Mouse (Mus musculus) CD4-positive, CD25-positive, alpha-beta regulatory T cell, adult 2 months (primary cell): Measurements from ENCODE around the gene 1700011L22Rik.
A peak's percentile ranks its signal among the peaks of the same experiment; 100 is the strongest.

Experiments
- DNase-seq: peaks from one replicate; pipeline ENCODE4 v3.0.0-alpha.2; 2012; ENCODE audit warnings: low read depth, low spot score

The 1700011L22Rik gene

DNA sequence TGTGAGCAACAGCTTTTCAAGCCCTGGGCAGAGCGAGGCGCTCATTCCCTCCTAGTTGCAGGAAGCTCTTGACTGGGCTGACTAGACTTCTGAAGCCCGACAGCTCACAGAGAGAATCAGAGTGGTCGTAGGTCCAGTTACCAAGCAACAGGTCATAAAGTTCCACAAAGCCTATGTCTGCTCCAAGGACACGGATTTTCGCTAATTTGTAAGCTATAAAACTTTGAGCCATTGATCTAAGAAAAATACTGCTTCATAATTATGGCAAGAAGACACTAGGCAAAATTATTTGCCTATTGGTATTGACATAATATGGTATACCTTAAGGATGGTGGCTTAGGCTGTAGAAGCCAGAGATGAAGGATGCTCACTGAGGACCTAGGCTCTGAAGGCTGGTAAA lies at the start of gene 1700011L22Rik:
1700011L22Rik (minus strand) TSS at position 101 of the 400 bp plus-strand sequence.
- DNase-seq: no peak

DNA sequence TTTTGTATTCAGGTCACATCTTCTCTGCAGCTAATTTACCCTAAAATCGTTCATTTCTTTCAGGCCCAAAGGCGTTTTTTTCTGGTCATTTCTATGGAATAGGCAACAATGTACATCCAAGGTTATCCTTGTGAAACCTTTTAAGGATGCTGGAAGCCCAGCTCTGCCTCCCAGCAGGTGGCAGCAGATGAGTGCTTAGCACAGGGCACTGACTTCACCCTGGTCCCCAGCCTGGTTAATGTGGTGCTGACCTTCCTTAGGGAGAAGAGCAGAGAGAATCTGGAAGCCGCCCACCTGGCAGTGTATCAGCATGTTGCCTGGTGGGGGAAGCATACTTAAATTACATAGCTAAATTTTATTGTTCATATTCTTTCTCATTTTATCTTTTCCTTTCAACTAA lies 49.4 kb upstream of the 1700011L22Rik start:
- peak; percentile 51 for DNase-seq

DNA sequence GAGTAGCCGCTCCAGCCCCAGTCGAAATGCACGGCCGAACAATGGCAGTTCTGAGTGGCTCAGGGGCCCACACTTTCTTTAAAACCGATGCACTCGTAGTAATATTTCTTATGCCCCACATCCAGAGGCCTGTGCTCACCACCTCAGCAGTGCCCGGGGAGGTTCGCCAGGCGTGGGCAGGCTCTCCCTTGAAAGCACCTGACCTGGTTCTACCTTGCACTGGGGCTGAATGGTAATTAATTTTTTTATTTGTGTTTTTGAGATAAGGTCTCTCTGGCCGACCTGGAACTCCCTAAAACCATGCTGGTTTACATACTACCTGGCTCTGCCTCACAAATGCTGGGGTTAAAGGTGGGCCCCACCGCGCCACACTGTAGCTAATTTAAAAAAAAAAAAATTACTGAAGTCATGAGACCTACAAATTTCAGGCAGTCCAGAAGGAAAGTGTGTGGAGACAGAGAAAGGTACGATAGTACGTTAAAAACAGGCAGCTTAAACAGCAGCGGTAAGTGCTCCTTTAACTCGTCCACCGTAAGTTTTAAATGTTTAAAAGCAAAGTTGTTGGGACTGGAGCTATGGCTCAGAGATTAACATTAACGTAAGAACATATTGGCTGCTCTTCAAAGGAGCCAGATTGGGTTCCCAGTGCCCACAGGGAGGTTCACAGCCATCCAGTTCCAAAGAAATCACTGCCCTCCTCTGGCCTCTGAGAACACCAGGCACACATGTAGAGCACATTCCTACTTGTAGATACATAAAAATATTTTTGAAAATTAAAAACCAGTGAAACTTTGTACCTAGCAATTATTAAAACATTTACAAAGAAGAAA lies 47.1 kb upstream of the 1700011L22Rik start:
- no peak for DNase-seq

DNA sequence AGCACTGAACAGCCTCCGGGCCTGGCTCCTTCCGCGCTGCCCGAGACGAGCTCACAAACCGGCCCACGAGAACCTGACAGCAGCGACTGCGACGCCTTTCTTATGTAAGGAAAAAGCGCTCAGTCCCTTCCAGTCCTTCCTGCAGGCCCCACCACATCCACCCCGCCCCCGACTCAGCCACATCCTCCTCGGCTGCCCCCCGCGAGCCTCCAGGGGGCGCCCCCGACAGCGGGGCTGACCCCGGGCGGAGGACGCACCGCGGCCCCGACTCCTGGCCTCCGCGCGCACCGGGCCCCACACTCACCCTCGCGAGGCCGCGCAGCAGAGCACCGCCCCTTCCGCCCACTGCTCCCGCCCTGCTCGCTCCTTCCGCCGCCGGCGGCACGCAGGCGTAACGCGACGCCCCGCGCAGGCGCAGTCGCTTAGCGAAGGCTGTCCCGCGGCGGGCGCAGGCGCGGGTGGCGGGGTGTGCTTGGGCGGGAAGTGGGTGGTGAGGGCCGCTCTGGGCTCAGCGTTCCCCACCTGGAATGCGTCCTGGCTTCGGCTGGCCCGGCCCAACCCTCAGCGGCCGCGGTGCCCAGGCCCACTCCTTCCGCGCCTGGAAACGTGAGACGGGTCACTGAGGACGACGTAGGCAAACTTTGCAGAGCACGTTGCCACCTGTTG lies 46.4 kb upstream of the 1700011L22Rik start, which contains the start of gene Mmaa:
Mmaa (minus strand) TSS at position 328 of the 666 bp plus-strand sequence.
- DNase-seq: peak; percentile 99

DNA sequence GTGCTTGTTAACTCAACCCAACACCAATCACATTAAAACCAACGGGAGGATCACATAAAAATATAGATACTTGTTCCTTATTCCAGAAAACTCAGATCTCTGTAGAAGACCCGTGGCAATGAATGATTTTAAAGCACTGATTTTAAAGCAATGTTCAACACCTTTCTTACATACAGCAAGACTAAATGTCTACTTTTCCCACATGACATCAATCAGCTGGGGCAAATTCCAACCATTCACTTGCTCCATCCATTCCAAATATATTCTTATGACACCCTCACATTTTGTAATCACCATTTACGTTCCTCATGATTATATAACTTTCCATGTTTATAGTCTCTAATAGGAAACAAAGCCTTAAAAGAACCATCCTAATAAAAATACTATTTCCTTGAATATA lies 45.5 kb upstream of the 1700011L22Rik start:
- no peak for DNase-seq

DNA sequence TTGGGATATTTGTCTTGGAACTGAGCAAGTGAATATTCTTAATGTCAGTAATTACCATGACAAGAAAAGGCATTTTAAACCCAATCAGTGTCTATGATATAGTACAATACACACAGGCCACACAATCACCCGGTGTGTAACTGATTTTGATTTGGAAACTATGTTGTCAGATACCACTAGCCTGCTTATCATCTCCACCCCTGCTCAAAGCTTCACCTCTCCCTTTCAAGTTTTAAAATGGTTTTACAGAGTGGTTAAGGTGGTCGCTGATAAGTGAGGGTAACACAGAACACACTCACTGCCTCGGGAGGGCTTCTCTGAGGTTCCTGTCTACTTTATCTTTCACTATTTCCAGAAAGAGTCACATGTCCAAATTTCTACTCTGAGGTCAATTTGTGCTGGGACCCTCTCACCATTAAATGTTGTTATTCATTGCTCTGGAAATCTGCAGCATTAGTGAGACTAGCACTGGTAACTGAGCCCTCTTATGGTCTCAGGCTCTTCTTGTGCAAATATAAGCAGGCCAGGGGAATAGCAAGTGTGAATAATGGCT lies 44.4 kb upstream of the 1700011L22Rik start:
- DNase-seq: no peak

DNA sequence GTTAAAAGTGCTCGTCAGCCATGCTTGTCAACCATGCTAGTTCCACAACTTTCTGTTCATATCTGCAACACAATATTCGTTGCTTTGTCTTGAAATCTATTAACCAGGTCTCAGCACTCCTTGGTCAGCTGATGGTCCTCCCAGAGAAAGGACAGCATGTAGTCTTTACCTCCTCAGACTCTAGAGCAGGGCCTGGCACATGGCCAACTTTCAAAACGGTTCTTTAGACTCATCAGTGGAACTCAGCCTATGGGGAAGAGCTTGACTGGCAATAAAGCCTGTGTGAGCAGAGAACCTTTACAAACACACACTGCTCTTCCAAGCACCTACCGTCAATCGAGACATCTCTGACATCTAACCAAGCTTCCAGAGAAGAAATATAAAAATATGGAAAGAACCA lies 41.2 kb upstream of the 1700011L22Rik start:
- no peak for DNase-seq

DNA sequence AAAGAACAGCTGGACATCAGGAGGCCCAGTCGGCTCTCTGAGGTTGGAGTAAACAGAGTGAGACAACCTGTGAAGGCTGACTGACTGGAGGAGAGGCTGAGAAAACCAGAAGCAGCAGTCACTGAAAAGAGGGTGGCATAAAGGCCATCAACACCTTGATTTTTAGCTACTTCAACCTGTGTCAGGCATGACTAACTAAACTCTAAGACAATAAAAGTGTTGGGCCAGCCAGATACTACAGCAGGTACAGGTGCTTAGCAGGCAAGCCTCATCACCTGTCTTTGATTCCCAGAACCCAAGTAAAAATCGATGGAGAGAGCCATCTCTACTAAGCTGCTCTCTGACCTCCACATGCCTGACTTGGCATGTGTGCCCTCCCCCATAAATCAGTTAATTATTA lies 40.3 kb upstream of the 1700011L22Rik start:
- no peak for DNase-seq

DNA sequence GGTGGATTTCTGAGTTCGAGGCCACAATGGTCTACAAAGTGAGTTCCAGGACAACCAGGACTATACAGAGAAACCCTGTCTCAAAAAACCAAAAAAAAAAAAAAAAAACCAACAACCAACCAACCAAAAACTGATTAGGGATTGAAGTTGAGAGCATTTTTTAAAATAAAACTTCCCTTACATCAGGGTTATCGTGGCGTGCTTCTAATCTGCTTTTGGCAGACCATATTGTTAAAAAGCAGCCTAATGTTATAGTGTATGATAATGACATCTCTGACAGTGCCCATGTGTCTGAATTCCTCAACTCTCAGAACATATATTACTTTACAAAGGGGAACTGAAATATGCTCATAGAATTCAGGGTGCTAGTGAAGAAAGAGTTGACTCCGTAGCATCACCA lies 39.9 kb upstream of the 1700011L22Rik start:
- no peak for DNase-seq

DNA sequence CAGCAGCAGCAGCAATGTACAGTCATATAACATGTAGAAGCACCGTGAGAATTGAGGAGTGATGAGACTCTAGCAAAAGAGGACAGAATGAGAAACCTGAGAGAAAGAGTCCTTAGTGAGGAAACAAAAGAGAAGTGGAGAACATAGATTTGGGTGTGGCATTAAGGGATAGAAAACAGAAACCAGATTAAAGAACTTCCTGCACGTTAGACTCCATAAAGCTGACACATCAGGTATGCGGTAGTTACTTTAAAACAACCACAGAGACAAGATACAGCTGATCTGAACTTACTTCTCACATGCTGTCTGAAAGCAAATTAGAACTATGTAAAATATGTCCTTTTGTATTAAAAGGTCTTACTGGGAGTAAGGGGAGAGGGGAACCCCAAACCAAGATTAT lies 38.1 kb upstream of the 1700011L22Rik start:
- DNase-seq: peak; percentile 34

DNA sequence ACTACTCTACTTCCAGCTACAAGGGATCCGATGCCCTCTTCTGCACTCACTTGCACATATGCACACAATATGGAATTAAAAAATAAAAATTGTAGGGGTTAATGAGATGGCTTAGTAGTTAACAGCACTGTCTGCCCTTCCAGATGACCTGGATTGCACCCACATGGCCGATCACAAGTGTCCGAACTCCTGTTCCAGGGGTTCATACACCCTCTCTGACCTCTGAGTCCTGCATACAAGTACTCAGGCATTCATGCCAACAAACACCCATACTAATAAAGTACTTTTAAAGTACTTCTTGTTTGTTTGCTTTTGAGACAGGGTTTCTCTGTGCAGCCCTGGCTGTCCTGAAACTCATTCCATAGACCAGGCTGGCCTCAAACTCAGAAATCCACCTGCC lies 36.3 kb upstream of the 1700011L22Rik start:
- DNase-seq: no peak

DNA sequence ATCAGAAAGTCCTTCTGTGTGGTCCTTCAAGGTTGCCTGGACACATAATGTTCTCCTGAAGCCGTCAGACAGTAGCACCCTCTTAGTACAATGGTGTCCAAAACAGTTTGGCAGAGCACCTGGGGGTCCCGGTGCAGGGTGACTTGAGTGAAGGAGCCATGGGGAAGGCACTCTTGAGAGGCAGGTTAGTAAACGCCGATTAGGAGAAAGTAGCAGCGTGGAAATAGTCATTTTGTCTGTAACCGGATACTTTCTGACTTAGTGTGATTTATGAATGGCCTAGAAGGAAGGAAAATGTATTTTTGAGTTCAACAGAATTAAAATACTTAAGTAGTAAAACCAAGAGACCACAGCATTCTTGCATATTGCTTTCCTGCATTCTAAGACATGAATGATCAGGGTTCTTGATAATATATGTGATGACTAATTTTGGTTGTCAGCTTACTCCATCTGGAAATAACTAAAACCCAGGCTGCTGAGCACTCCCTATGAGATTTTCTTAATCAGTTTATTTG lies 33.1 kb upstream of the 1700011L22Rik start:
- no peak for DNase-seq

DNA sequence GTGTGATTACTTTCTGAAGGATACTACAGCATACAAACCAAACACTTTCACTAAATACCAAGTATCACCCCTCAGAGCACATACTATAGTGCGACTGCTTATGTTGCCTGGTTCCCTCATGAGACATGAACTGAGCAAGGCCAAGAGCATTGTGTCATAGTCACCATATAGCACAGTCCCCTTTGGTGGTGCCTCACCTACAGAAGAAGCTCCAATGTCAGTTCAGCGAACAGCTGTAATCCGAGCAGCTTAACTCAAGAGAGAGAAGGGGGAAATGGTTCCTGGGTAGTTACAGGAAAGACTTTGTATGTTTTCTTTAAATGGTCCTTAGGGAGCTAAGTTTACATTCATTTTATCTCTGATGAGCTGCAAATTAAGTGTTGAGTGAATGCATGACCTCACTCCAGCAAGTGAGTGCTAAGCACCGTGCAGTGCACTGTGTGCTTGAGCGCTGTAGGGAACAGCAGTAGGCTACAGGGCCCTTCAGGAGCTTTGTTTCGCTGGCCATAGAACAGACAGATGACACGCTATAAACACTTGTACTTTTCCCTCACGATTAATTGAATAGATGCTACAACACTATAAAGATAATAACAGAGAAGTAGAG lies 29.0 kb upstream of the 1700011L22Rik start:
- DNase-seq: no peak

DNA sequence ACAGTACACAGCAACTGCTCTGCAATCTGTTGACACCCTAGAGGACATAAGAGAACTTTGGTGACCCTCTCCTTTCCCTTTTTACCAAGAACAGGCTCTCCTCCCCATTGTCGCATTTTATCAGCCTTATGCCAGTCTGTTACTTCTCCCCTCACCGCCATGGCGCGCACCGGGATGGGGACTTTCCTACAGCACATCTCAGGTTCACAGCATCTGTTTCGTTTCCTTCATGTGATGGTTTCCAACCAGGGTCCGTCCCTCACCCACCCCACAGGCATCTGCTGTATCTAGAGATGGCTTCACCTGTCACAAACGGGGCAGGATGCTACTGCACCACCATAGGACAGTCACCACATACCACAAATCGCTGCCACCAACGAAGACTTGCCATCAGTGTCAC lies 26.6 kb upstream of the 1700011L22Rik start:
- DNase-seq: no peak

DNA sequence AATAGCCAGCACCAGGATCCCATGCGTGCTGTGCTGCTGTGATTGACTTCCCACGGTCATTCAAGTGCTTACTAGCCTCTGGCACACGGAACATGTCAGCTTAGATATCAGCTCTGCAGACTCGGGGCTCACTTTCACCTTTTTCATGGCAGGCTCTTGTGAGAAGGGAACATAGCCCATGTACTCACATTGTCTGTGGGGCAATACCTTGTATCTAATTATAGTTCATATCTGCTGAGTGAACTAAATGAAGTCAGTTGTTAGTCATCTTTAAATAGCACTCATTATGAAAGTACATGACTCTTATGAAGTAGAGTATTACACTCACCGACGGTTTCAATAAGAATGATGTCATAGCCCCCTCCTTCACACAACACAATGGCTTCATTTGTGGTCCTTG lies 25.4 kb upstream of the 1700011L22Rik start:
- no peak for DNase-seq

DNA sequence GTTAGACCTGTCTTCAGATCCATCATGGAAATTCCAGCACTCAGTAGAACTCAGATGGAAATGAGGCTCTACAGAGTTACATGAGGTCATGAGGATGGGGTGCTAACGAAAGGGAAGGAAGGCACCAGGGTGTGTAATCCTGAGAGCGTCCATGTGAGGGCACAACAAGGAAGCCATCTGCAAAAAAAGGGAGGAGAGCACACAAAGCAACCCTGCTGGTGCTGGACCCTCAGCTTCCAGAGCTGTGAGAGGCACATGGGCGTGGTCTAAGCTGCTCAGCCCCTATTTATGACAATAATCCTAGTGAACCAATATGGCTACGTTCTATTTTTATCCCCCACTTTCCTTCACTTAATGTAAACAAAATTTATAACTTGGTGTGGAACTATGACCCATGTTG lies 24.3 kb upstream of the 1700011L22Rik start:
- DNase-seq: no peak

DNA sequence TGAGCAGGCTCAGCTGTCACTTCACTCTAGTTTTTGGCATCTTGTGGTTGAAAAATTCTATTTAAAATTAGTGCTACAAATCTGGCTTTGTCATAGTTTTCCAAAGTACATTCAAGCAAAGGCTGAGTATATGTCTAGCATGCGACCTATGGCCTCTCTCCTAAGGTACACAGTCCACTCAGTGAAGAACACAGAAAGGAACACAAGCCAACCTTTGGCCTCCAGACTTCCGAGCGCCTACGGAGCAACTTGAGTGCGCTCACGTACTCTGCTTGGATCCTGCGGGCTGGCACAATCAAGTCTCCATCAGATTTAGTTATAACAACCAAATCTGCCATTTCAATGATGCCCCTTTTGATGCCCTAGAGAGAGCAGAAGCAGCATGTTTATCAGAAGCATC lies 20.6 kb upstream of the 1700011L22Rik start:
- DNase-seq: no peak

DNA sequence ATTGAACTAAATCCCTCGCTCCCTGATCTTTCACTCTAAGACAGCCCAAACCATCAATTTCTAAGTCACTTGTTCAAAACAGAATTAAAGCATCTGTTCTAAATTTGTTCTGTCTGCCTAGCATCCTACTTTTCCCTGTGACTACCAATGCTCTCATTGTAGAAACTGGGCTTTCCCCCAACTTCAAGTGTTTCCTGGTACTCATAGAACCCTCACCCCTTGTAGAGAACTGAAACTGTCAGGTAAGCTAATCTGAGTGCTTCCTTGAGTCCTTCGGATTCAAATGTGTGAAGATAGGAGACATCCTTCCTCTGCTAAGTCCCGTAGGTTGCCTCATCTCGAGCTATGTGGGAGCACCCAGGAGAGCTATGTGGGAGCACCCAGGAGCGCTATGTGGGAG lies 13.6 kb upstream of the 1700011L22Rik start:
- DNase-seq: no peak

DNA sequence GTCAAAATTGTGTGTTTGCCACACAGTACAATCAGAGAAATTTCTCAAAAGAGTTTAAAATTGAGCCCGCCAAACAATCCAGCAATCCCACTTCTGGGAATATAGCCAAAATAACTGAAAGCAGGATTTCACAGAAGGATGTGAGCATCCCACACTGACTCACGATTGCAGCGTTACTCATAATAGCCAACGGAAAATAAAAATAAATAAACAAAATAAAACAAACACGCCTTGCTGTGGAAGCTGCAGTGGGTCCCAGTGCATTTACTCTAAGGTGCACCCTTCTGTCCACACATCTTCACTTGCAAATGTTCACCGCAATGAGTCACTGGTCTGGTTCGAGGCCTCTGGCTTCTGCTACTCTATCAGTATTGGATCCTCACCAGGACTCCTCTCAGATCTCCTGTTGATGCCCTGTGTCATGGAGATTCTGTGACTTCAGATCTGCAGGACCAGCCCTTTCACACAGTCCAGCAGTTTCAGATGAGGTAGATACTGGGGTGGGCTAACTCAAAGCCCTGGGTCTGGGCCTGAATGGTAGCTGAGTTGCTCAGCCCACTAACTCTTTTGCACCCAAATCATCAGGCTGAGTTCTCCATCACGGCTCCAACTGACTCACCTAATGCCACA lies 7.8 kb upstream of the 1700011L22Rik start:
- DNase-seq: no peak

DNA sequence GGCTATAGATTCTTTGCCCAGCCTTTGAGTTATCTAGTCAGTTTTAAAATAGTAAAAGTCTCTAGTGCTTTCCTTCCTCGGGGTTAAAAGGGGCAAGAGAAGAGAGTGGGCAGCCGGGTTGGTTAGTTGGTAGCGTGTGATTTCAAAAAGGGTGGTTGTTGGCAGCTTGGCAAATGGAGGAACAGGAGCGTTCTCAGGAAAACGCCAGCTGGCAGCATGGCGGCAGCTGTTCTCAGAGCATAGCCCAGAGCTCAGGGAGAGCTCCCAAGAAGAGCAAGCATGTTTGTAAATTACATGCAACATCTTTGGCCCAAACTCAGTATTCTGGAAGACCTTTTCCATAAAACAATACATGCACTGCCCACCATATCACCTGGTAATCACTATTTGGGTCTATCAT lies 5.4 kb upstream of the 1700011L22Rik start:
- no peak for DNase-seq

DNA sequence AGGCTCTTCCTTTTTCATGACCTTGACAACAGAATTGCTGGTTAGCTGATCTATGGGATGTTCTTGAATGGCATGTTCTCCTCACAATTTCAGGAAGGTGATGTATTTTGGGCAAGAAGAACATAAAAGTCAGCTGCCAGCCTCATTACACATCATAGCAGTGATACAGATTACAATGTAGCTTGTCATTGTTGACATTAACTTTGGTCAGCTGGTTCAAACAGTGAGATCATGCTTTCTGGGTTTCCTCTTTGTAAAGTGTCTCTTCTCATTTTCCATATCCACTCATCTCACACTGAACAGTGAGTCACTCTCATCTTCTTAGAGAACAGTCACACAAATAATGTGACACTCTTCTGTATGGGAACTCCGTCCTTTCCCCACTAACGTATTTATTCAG lies 4.9 kb downstream of the 1700011L22Rik start:
- no peak for DNase-seq

DNA sequence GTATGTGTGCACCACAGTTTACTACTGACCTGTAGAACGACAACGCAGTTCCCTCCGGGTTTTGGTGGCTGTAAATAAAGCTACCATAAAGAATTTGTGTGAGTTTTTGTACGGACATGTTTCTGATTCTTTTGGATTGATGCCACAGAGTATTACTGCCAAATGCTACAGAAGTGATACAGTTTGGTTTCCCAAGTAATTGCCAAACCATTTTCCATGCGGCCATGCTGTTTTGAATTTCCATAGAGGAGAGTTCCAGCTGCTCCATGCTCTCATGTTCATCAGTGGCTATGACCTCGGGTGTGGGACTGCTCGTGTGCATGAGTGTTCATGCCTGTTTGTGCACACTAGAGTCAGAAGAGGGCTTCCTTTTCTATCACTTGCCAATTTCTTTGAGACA lies 8.4 kb downstream of the 1700011L22Rik start:
- DNase-seq: no peak
